In the genomic region with DNA sequence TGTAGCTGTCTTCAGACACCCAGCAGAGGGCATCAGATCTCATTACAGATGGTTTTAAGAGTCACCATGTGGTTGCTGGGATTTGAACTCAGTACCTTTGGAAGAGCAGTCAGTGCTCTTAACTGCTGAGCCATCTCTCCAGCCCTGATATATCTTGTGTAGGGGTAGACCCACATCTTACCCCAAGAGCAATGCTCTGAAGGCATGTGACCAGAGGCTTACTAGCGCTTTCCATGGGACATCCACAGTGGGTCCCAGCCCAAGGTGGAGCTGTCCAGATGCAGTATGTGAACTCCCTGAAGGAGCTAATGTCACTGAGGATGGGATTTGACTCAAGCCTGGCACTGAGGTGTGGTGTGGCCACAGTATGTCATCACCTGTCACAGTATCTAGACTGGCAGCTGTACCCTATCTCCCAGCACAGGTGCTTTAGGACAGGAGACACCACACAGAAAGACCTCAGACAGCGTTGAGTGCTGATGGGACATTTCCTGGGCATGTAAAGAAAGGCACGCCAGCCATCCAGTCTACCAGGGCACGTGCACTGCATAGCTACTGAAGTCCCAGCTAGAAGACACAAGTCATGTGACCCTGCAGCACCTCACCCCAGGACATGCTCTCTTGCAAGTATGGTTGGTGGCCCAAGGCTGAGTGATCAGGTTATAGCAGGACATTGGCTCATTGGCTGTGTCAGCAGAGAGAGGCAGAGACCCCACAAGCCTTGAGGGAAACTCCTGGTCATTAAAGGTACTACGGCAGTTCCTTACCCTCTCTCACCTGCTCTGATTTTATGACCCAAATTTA, we compare ENCODE assay signal across 18 mouse cellular contexts. TPM values are rescaled to one million over a fixed set of nuclear protein-coding genes. Genes with fewer than 3 reads are reported as not detected.
DNase-seq lines count a peak whose midpoint lies in the region; ATAC-seq lines count a peak whose summit lies in the region.
"Had no signal": no experiment of that assay in that cellular context is flagged by ENCODE, and none has a peak within 500 bp of the region (broad histone marks: within the 10 kb centered on the region; RNA-seq: fewer than 3 reads in every experiment).

No protein-coding gene starts in this region.

- H3K4me1 ChIP-seq in heart, embryonic 10.5 days = no peaks in the 10 kb centered on the region
- no peaks in the 10 kb centered on the region for H3K4me1 ChIP-seq in liver, embryonic 11.5 days (replicated peaks; ENCODE audit: control insufficient read depth, insufficient read depth, low read length)
- H3K4me1 ChIP-seq in embryonic facial prominence, embryonic 14.5 days (ENCODE audit: control insufficient read depth, insufficient read depth, low read length) = no peaks in the 10 kb centered on the region
- H3K4me1 ChIP-seq: embryonic facial prominence, embryonic 12.5 days; neural tube, embryonic 15.5 days had no signal

- H3K9me3 ChIP-seq in heart, embryonic 10.5 days = no peaks in the 10 kb centered on the region
- H3K9me3 ChIP-seq in liver, embryonic 11.5 days (ENCODE audit: control insufficient read depth, low read length) = no peaks in the 10 kb centered on the region
- H3K9me3 ChIP-seq in embryonic facial prominence, embryonic 14.5 days (ENCODE audit: control insufficient read depth, low read length) = no peaks in the 10 kb centered on the region
- H3K9me3 ChIP-seq: neural tube, embryonic 15.5 days had no signal

- WGBS in heart, embryonic 10.5 days = 88% methylated on average over 5 of the region's 5 CpGs
- 92% methylated on average over 5 of the region's 5 CpGs for WGBS in liver, embryonic 11.5 days
- WGBS in embryonic facial prominence, embryonic 14.5 days = 96% methylated on average over 5 of the region's 5 CpGs

- no peak overlapping the region for H3K4me3 ChIP-seq in heart, embryonic 10.5 days
- no peak overlapping the region for H3K4me3 ChIP-seq in liver, embryonic 11.5 days (ENCODE audit: low read depth, low read length)
- H3K4me3 ChIP-seq in embryonic facial prominence, embryonic 14.5 days (ENCODE audit: low read depth, low read length) = no peak overlapping the region
- H3K4me3 ChIP-seq: embryonic facial prominence, embryonic 12.5 days; neural tube, embryonic 15.5 days had no signal

- H3K27ac ChIP-seq in heart, embryonic 10.5 days = no peak overlapping the region
- H3K27ac ChIP-seq in liver, embryonic 11.5 days (ENCODE audit: low read depth, low read length) = no peak overlapping the region
- H3K27ac ChIP-seq in embryonic facial prominence, embryonic 14.5 days (replicated peaks; ENCODE audit: low read depth, low read length) = no peak overlapping the region
- H3K27ac ChIP-seq: embryonic facial prominence, embryonic 12.5 days; neural tube, embryonic 15.5 days had no signal

- H3K4me2 ChIP-seq in liver, embryonic 11.5 days = no peak overlapping the region
- no peak overlapping the region for H3K4me2 ChIP-seq in embryonic facial prominence, embryonic 14.5 days (ENCODE audit: low read depth, low read length)
- H3K4me2 ChIP-seq: embryonic facial prominence, embryonic 12.5 days; neural tube, embryonic 15.5 days had no signal

- H3K9ac ChIP-seq in liver, embryonic 11.5 days (ENCODE audit: low read depth, low read length) = no peak overlapping the region
- no peak overlapping the region for H3K9ac ChIP-seq in embryonic facial prominence, embryonic 14.5 days (ENCODE audit: low read depth, low read length)
- H3K9ac ChIP-seq: embryonic facial prominence, embryonic 12.5 days; neural tube, embryonic 15.5 days had no signal

- H3K36me3 ChIP-seq in heart, embryonic 10.5 days = peaks cover 57% of the 10 kb centered on the region
- peaks cover 48% of the 10 kb centered on the region for H3K36me3 ChIP-seq in liver, embryonic 11.5 days (ENCODE audit: control insufficient read depth, insufficient read depth, low read length)
- H3K36me3 ChIP-seq in embryonic facial prominence, embryonic 14.5 days (ENCODE audit: control insufficient read depth, insufficient read depth, low read length) = peaks cover 59% of the 10 kb centered on the region

- peak; percentile 73 for DNase-seq in heart, embryonic 10.5 days (ENCODE audit: low spot score)
- DNase-seq in heart, adult 11 months = no peak
- no peak for DNase-seq in liver, embryonic 11.5 days (ENCODE audit: low spot score)
- no peak for DNase-seq in liver
- no peak for DNase-seq in embryonic facial prominence, embryonic 14.5 days (ENCODE audit: low spot score)
- DNase-seq in frontal cortex, postnatal 36 days (ENCODE audit: low spot score in 2 of 2) = no peak
- no peak for DNase-seq in layer of hippocampus, adult 18-20 months (ENCODE audit: low spot score in 2 of 2)
- DNase-seq: B cell, adult 2 months; cerebellum, postnatal 10 days; gastrocnemius, postnatal 25 days; heart, postnatal 10 days; lung, postnatal 10 days; thymus, postnatal 36 days had no signal

- H3K27me3 ChIP-seq in heart, embryonic 10.5 days (ENCODE audit: insufficient read depth, poor library complexity, severe bottlenecking) = no peaks in the 10 kb centered on the region
- no peaks in the 10 kb centered on the region for H3K27me3 ChIP-seq in liver, embryonic 11.5 days (replicated peaks; ENCODE audit: control insufficient read depth, insufficient read depth, low read length)
- no peaks in the 10 kb centered on the region for H3K27me3 ChIP-seq in embryonic facial prominence, embryonic 14.5 days (replicated peaks; ENCODE audit: control insufficient read depth, insufficient read depth, low read length)
- H3K27me3 ChIP-seq: embryonic facial prominence, embryonic 12.5 days; neural tube, embryonic 15.5 days had no signal

- peak; percentile 35 for ATAC-seq in liver, embryonic 11.5 days (replicated peaks; ENCODE audit: low FRiP score)
- ATAC-seq in embryonic facial prominence, embryonic 14.5 days (ENCODE audit: low read depth) = peak; percentile 37; the same call in 1 of the 2 replicates
- ATAC-seq in megakaryocyte-erythroid progenitor cell, adult 5-6 weeks (replicated peaks; ENCODE audit: low FRiP score, low TSS enrichment, poor library complexity, severe bottlenecking) = peak; percentile 50
- ATAC-seq: forebrain, embryonic 14.5 days had no signal

RNA-seq across cellular contexts. Expression of a gene that starts 9.4 kb away (rescaled TPM):
- polyA plus RNA-seq in heart, embryonic 10.5 days (2016; fragmentation: Nextera tagmentation; extraction: Ambion mirVana) = 0.89 and 2.1 TPM in 2 replicates
- polyA plus RNA-seq in liver, embryonic 11.5 days (2014; fragmentation: Nextera tagmentation; extraction: Ambion mirVana) = 7.3 and 8.3 TPM in 2 replicates
- polyA plus RNA-seq in embryonic facial prominence, embryonic 14.5 days (2014; fragmentation: Nextera tagmentation; extraction: Ambion mirVana) = 3.9 and 4.8 TPM in 2 replicates
- not detected in 2 replicates for total RNA-seq in megakaryocyte-erythroid progenitor cell, adult 5-6 weeks (2014; fragmentation: Nextera tagmentation)
- 2.4 TPM in 1 of 2 replicates, not detected in the other for total RNA-seq in megakaryocyte-erythroid progenitor cell, adult 5-6 weeks (2017)
- total RNA-seq in layer of hippocampus, adult 18-20 months (2021) = 10 to 100 TPM; 58.5 to 61.6 TPM

RNA-seq across cellular contexts. Expression of a gene that starts 12.3 kb away (rescaled TPM):
- polyA plus RNA-seq in heart, embryonic 10.5 days (2016; fragmentation: Nextera tagmentation; extraction: Ambion mirVana) = 271 and 373 TPM in 2 replicates
- 188 and 210 TPM in 2 replicates for polyA plus RNA-seq in liver, embryonic 11.5 days (2014; fragmentation: Nextera tagmentation; extraction: Ambion mirVana)
- 134 and 139 TPM in 2 replicates for polyA plus RNA-seq in embryonic facial prominence, embryonic 14.5 days (2014; fragmentation: Nextera tagmentation; extraction: Ambion mirVana)
- 178 and 219 TPM in 2 replicates for total RNA-seq in megakaryocyte-erythroid progenitor cell, adult 5-6 weeks (2014; fragmentation: Nextera tagmentation)
- total RNA-seq in megakaryocyte-erythroid progenitor cell, adult 5-6 weeks (2017) = 310 and 385 TPM in 2 replicates
- total RNA-seq in layer of hippocampus, adult 18-20 months (2021) = 100 to 1,000 TPM; 123 to 125 TPM

RNA-seq across cellular contexts. Expression of a gene that starts 31.2 kb away (rescaled TPM):
- polyA plus RNA-seq in heart, embryonic 10.5 days (2016; fragmentation: Nextera tagmentation; extraction: Ambion mirVana) = not detected in 2 replicates
- polyA plus RNA-seq in liver, embryonic 11.5 days (2014; fragmentation: Nextera tagmentation; extraction: Ambion mirVana) = not detected in 2 replicates
- polyA plus RNA-seq in embryonic facial prominence, embryonic 14.5 days (2014; fragmentation: Nextera tagmentation; extraction: Ambion mirVana) = 0.41 and 0.89 TPM in 2 replicates
- total RNA-seq in megakaryocyte-erythroid progenitor cell, adult 5-6 weeks (2014; fragmentation: Nextera tagmentation) = not detected in 2 replicates
- total RNA-seq in megakaryocyte-erythroid progenitor cell, adult 5-6 weeks (2017) = not detected in 2 replicates
- not detected for total RNA-seq in layer of hippocampus, adult 18-20 months (2021)
- total RNA-seq: gastrocnemius, postnatal 25 days; heart, postnatal 10 days; left cerebral cortex, postnatal 36 days had no signal
